Mouse (Mus musculus): Measurements from ENCODE around the gene Galnt17. TPM values are rescaled to one million over a fixed set of nuclear protein-coding genes. Genes with fewer than 3 reads are reported as not detected.

Gene Galnt17
- total RNA-seq, 1 experiment from 2014 or later: not detected

GRCm38 (mm10) chr5:131043130-131043529, 265.2 kb downstream of the Galnt17 start:
- ATAC-seq (replicated peaks; ENCODE audit: low read depth, poor library complexity, severe bottlenecking): no peak

GRCm38 (mm10) chr5:131040441-131040840, 267.9 kb downstream of the Galnt17 start:
- no peak for ATAC-seq (replicated peaks; ENCODE audit: low read depth, poor library complexity, severe bottlenecking)

- no peak for ATAC-seq (replicated peaks; ENCODE audit: low read depth, poor library complexity, severe bottlenecking)
These were observed 268.5 kb downstream of the Galnt17 start for GRCm38 (mm10) chr5:131039611-131040313.

- ATAC-seq (replicated peaks; ENCODE audit: low read depth, poor library complexity, severe bottlenecking): no peak
These were observed 283.8 kb downstream of the Galnt17 start for GRCm38 (mm10) chr5:131024506-131024905.

- ATAC-seq (replicated peaks; ENCODE audit: low read depth, poor library complexity, severe bottlenecking): no peak
These were observed 285.8 kb downstream of the Galnt17 start for GRCm38 (mm10) chr5:131022396-131022993.

GRCm38 (mm10) chr5:131020936-131021335, 287.4 kb downstream of the Galnt17 start:
- no peak for ATAC-seq (replicated peaks; ENCODE audit: low read depth, poor library complexity, severe bottlenecking)

GRCm38 (mm10) chr5:131019346-131019965, 288.8 kb downstream of the Galnt17 start:
- no peak for ATAC-seq (replicated peaks; ENCODE audit: low read depth, poor library complexity, severe bottlenecking)

GRCm38 (mm10) chr5:131016066-131016465, 292.2 kb downstream of the Galnt17 start:
- ATAC-seq (replicated peaks; ENCODE audit: low read depth, poor library complexity, severe bottlenecking): no peak

- no peak for ATAC-seq (replicated peaks; ENCODE audit: low read depth, poor library complexity, severe bottlenecking)
These were observed 293.0 kb downstream of the Galnt17 start for GRCm38 (mm10) chr5:131015341-131015740.

- ATAC-seq (replicated peaks; ENCODE audit: low read depth, poor library complexity, severe bottlenecking): no peak
These were observed 294.5 kb downstream of the Galnt17 start for GRCm38 (mm10) chr5:131013816-131014215.

- no peak for ATAC-seq (replicated peaks; ENCODE audit: low read depth, poor library complexity, severe bottlenecking)
These were observed 295.2 kb downstream of the Galnt17 start for GRCm38 (mm10) chr5:131013101-131013500.

GRCm38 (mm10) chr5:131009510-131009909, 298.8 kb downstream of the Galnt17 start:
- no peak for ATAC-seq (replicated peaks; ENCODE audit: low read depth, poor library complexity, severe bottlenecking)

- no peak for ATAC-seq (replicated peaks; ENCODE audit: low read depth, poor library complexity, severe bottlenecking)
These were observed 299.8 kb downstream of the Galnt17 start for GRCm38 (mm10) chr5:131008507-131008906.

GRCm38 (mm10) chr5:131007871-131008505, 300.3 kb downstream of the Galnt17 start:
- ATAC-seq (replicated peaks; ENCODE audit: low read depth, poor library complexity, severe bottlenecking): no peak

- no peak for ATAC-seq (replicated peaks; ENCODE audit: low read depth, poor library complexity, severe bottlenecking)
These were observed 301.1 kb downstream of the Galnt17 start for GRCm38 (mm10) chr5:131007198-131007597.

- ATAC-seq (replicated peaks; ENCODE audit: low read depth, poor library complexity, severe bottlenecking): no peak
These were observed 301.8 kb downstream of the Galnt17 start for GRCm38 (mm10) chr5:131006524-131006923.

- no peak for ATAC-seq (replicated peaks; ENCODE audit: low read depth, poor library complexity, severe bottlenecking)
These were observed 307.7 kb downstream of the Galnt17 start for GRCm38 (mm10) chr5:131000572-131000971.

- no peak for ATAC-seq (replicated peaks; ENCODE audit: low read depth, poor library complexity, severe bottlenecking)
These were observed 329.0 kb downstream of the Galnt17 start for GRCm38 (mm10) chr5:130979321-130979720.

GRCm38 (mm10) chr5:130978871-130979270, 329.4 kb downstream of the Galnt17 start:
- ATAC-seq (replicated peaks; ENCODE audit: low read depth, poor library complexity, severe bottlenecking): no peak

- no peak for ATAC-seq (replicated peaks; ENCODE audit: low read depth, poor library complexity, severe bottlenecking)
These were observed 330.3 kb downstream of the Galnt17 start for GRCm38 (mm10) chr5:130977999-130978398.

GRCm38 (mm10) chr5:130952361-130952760, 355.9 kb downstream of the Galnt17 start:
- ATAC-seq (replicated peaks; ENCODE audit: low read depth, poor library complexity, severe bottlenecking): no peak

Measured in common myeloid progenitor, adult 5-6 weeks (primary cell).